Mouse (Mus musculus): ENCODE data around the gene Hs6st2. TPM values are rescaled to one million over a fixed set of nuclear protein-coding genes. Genes with fewer than 3 reads are reported as not detected.

Gene Hs6st2
- not detected for total RNA-seq (2023)

GRCm38 (mm10) chrX:51681756-51682155 lies at the start of gene Hs6st2:
Gene Hs6st2 (minus strand): TSS chrX:51681856.

Other genes starting within 250 kb of the Hs6st2 start
- gene Usp26, start 119.4 kb upstream of the Hs6st2 start, total RNA-seq (2023): not detected

All from monocyte, adult 59 days (primary cell).